Mouse (Mus musculus) olfactory bulb, adult 2 months (tissue): ENCODE results near the gene Tmem33. TPM values are rescaled to one million over a fixed set of nuclear protein-coding genes. Genes with fewer than 3 reads are reported as not detected.

Experiments used
- H3K27ac ChIP-seq: fragments of 200-500 bp; 2 replicates; pipeline ENCODE4 v1.5.1; 2012; ENCODE audit warnings: low read depth, low read length; ENCODE audit not compliant: insufficient read depth
- H3K4me1 ChIP-seq: fragments of 200-500 bp; 2 replicates; pipeline ENCODE4 v1.6.1; 2012; ENCODE audit warnings: low read length; ENCODE audit not compliant: control insufficient read depth, insufficient read depth
- H3K4me3 ChIP-seq: fragments of 200-500 bp; 2 replicates; pipeline ENCODE4 v1.5.1; 2012; ENCODE audit warnings: mild to moderate bottlenecking, low read depth, low read length, moderate library complexity; ENCODE audit not compliant: insufficient read depth
- CTCF ChIP-seq: fragments of 200-500 bp; IDR thresholded peaks from 2 replicates; pipeline ENCODE4 v1.5.1; 2012; ENCODE audit warnings: low read depth, mild to moderate bottlenecking, low read length, moderate library complexity; ENCODE audit not compliant: insufficient read depth
- POLR2A ChIP-seq: fragments of 200-500 bp; IDR thresholded peaks from 2 replicates; pipeline ENCODE4 v1.6.1; 2012; ENCODE audit warnings: mild to moderate bottlenecking, low read depth, low read length, moderate library complexity; ENCODE audit not compliant: insufficient read depth
- WGBS: fragments of 180-500 bp; shearing (Covaris S2); methylation state at CpG from one replicate; pipeline ENCODE4 v1.1.7; 2018; 5-methylcytosine and 5-hydroxymethylcytosine counted together
- polyA plus RNA-seq: library from polyadenylated mRNA; stranded (reverse); fragments of >200 nt; gene quantifications from 2 replicates; pipeline ENCODE4 v1.2.4, GENCODE M21; 2012; ENCODE audit warnings: low replicate concordance; ENCODE audit not compliant: missing spikeins, insufficient read depth, insufficient read length

Tmem33 gene
- polyA plus RNA-seq, 1 experiment, result not detected

- TF ChIP-seq POLR2A, result peak; percentile 99
- no peak for TF ChIP-seq CTCF
- H3K27ac ChIP-seq, result peak within 1 kb of the TSS; percentile 30
- peak within 1 kb of the TSS; percentile 67 for H3K4me3 ChIP-seq
- under 1% methylated on average over 83 of the region's 83 CpGs for WGBS
- peaks cover 2% of the 10 kb centered on the region; the same call in 1 of the 2 replicates for H3K4me1 ChIP-seq
These were observed 46.5 kb downstream of the Tmem33 start, which contains the start of gene Slc30a9 for GRCm38 (mm10) chr5:67306698-67307521. Gene Slc30a9 (plus strand): TSS chr5:67306955.

GRCm38 (mm10) chr5:67307659-67308222 is 47.4 kb downstream of the Tmem33 start:
- H3K27ac ChIP-seq, result no peak overlapping the region
- no peak for TF ChIP-seq POLR2A
- no peak for TF ChIP-seq CTCF
- peaks cover 2% of the 10 kb centered on the region; the same call in 1 of the 2 replicates for H3K4me1 ChIP-seq
- WGBS, result 26% methylated on average over 13 of the region's 13 CpGs
- H3K4me3 ChIP-seq, result peak overlapping the region; percentile 67

- 51% methylated on average over 3 of the region's 3 CpGs for WGBS
- Histone ChIP-seq H3K4me3 (no peak overlapping the region), H3K4me1 (peaks cover 2% of the 10 kb centered on the region; the same call in 1 of the 2 replicates), H3K27ac (no peak overlapping the region)
- TF ChIP-seq POLR2A (no peak), CTCF (no peak)
These were observed 51.6 kb downstream of the Tmem33 start for GRCm38 (mm10) chr5:67311811-67312521.

- TF ChIP-seq POLR2A, result no peak
- TF ChIP-seq CTCF, result no peak
- Histone ChIP-seq H3K4me1 (peaks cover 2% of the 10 kb centered on the region; the same call in 1 of the 2 replicates), H3K4me3 (no peak overlapping the region), H3K27ac (no peak overlapping the region)
- 91% methylated on average over 3 of the region's 3 CpGs for WGBS
These were observed 52.1 kb downstream of the Tmem33 start for GRCm38 (mm10) chr5:67312522-67312851.

- Histone ChIP-seq H3K27ac (no peak overlapping the region), H3K4me1 (no peaks in the 10 kb centered on the region), H3K4me3 (no peak overlapping the region)
- 72% methylated on average over 17 of the region's 17 CpGs for WGBS
- no peak for TF ChIP-seq POLR2A
- TF ChIP-seq CTCF, result no peak
These were observed 61.4 kb downstream of the Tmem33 start for GRCm38 (mm10) chr5:67321656-67322268.

- H3K4me1 ChIP-seq, result no peaks in the 10 kb centered on the region
- no peak overlapping the region for H3K4me3 ChIP-seq
- no peak overlapping the region for H3K27ac ChIP-seq
- no peak for TF ChIP-seq CTCF
- TF ChIP-seq POLR2A, result no peak
- 37% methylated on average over 1 of the region's 1 CpGs for WGBS
These were observed 63.7 kb downstream of the Tmem33 start for GRCm38 (mm10) chr5:67324032-67324431.

- WGBS, result 92% methylated on average over 6 of the region's 6 CpGs
- Histone ChIP-seq H3K27ac (no peak overlapping the region), H3K4me3 (no peak overlapping the region), H3K4me1 (no peaks in the 10 kb centered on the region)
- TF ChIP-seq POLR2A (no peak), CTCF (no peak)
These were observed 80.4 kb downstream of the Tmem33 start for GRCm38 (mm10) chr5:67340811-67341210.

Other genes with a start within 250 kb of the Tmem33 start
- not detected in 2 replicates for gene Phox2b, start 161.3 kb upstream of the Tmem33 start, polyA plus RNA-seq
- not detected in 2 replicates for gene Slc30a9, start 46.4 kb downstream of the Tmem33 start, polyA plus RNA-seq
- not detected in 2 replicates for gene Bend4, start 167.7 kb downstream of the Tmem33 start, polyA plus RNA-seq